Mouse (Mus musculus): ENCODE data around the gene Eif5a2.
"Not testable (repeated sequence)": the region's sequence is repeated elsewhere in the genome, so short reads cannot be mapped to it uniquely, and the experiment has no call there.

Eif5a2 gene

DNA sequence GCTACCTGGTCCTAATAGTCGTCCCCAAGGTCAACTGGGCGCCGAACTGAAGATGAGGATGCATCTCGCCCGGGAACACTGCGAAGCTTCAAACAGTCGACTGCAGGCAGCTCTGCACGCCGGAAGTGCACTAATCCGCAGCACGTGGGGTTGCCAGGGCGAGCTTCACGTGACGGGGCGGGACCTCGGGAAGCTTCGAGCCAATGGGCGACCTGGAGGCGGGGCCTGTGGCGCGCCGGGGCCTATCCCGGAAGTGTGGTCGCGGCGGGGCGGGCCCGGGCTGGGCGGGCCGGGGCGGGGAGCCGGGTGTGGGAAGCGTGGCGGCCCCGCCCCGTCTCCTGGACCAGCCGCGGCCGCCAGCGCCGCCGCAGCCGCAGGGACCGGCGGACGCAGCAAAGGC lies at the start of gene Eif5a2:
Gene Eif5a2 (plus strand): TSS at position 283 of the 400 bp plus-strand sequence.
- peak; percentile 90 for DNase-seq (ENCODE audit: low spot score)

DNA sequence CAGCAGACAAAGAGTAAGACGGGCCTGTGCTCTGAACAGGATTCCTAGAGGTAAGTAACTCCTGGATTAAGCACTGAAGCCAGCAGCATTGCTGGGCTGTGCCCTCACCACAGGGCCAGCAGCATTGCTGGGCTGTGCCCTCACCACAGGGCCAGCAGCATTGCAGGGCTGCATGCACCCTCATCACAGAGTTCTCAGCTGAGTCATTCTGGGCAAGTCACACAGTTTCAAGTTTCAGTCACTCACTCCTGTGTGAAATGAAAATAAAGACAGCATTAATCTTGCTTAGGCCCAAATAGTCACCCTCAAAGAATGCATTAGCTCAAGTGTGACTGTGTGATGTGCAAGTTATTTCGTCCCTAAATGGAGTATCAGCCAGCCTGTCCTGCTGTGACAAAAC lies 46.4 kb upstream of the Eif5a2 start:
- DNase-seq (ENCODE audit: low spot score), result no peak

DNA sequence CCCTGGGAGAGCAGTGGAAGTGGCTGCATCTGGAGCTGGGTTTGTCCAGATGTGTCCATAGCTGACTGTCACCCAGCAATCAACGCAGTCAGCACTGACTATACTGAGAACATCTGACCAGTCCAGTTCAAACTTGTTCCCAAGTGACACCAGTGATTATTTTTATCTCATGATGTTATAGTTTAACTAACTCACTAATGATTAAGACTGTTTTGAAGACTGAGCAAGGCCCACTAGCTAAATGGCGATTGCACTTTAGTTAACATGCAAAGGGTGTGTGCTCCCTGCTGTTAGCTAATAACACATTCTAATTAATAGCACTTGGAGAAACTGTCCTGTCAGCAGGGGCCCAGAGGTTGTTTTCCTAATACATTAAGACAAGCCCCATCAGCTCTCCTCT lies 44.1 kb upstream of the Eif5a2 start:
- no peak for DNase-seq (ENCODE audit: low spot score)

DNA sequence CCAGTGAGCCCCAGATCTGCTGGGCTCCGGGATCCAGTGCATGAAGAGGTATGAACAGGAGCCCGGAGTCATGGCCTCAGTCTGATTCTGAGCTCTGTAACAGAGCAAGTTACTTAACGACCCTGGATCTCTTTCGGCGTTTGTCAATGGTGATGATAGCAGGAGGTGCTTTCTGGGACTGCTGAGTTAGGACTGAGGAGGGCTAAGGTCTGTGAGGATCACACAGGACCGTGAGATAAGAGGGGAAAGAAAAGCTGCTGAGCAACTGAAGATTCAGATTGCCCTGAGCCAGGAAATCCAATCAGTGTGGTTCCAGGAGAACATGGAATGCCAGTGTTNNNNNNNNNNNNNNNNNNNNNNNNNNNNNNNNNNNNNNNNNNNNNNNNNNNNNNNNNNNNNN lies 40.7 kb upstream of the Eif5a2 start:
- no peak for DNase-seq (ENCODE audit: low spot score)

DNA sequence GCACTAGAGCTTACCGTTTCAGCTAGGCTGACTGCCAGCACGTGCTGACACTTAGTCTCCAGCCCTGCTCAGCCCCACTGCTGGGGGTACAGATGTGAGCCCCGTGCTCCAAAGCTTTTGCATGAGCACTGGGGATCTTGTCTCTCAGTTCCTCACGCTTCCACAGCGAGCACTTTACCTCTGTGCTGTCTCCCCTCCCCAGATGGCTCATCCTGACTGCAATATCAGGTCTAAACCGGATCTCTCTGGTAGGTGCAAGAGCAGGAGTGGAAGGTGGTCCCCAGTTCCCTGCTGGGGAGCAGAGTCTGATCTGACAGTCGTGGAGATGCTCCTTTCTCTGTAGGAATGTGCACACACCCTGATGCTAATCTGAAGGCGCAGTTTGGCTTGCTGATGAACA lies 37.8 kb upstream of the Eif5a2 start:
- DNase-seq (ENCODE audit: low spot score), result no peak

DNA sequence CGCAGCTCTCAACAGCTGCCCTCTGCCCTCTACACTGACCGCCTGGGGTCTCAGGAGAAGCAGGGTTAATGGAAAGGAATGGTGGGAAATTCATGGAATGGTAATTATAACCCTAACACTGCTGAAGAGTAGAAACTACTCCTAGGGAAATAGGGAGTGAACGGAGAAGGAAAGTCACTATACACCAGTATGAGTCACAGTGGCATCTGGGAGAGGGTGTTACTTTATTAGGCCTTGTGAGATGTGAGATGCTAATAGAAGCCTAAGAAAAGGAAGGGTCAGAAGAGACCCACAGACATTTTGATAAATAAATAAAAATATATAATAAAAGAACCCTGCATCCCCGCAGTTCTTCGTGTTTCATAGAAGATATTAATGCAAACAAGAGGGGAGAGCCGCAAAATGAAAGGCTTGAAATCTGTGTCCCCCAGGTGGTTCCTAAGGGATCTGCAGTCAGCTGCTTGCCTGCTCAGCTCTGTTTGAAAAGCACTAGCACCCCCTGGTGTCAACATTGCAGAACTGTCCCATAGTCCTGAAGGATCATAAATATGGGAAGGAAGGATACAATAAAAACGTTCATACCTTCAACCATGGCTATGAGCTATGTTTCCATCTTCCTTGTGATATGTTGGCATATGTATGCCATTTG lies 35.1 kb upstream of the Eif5a2 start:
- peak; percentile 71 for DNase-seq (ENCODE audit: low spot score)

DNA sequence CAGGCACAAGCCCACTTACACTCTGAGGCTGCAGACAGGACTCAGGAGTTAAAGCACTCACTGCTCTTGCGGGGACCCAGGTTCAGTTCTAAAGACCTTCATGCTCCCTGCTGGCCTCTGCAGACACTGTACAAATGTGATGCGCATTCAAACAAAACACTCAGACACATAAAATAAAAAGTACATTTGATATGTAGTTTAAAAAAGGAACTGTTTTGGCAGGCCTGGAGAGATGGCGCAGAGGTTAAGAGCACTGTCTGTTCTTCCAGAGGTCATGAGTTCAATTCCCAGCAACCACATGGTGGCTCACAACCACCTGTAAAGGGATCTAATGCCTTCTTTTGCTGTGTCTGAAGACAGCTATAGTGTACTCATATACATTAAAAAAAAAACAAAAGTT lies 32.9 kb upstream of the Eif5a2 start:
- DNase-seq (ENCODE audit: low spot score), result no peak

DNA sequence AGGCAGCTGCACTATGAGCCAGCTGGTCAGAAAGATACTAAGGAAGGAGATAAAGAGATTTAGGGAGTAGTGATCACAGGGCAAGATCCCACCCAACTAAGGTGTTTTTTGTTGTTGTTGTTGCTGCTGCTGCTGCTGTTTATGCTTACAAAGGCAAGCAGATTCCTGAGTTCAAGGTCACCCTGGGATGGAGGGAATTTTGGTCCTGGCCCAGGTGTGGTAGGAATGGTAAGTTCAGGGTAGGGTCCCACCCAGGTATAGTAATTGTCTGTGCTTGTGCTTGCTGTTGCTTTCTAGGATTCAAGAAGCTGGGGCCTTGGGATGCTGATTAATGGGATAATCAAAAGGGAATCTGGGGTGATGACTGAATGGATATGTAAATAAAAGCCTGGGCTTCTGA lies 32.1 kb upstream of the Eif5a2 start:
- no peak for DNase-seq (ENCODE audit: low spot score)

DNA sequence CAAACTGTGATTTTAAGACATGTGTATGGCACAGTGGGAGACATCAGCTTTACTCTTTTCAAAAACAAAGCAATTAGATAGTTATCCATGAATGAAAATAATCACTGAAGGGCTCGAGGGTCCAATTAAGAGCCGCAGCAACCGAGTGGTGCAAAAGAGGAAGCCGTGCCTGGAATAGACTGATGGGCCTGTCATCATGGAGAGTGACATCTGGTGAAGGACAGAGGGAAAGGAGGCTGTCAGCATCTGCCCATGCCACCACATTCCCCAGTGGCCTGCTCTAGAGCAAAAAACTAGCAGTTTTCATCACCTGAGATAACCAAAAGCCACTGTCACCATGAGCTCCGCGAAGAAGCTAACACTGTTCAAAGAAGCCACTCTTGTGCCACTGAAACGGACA lies 25.6 kb upstream of the Eif5a2 start:
- DNase-seq (ENCODE audit: low spot score), result no peak

DNA sequence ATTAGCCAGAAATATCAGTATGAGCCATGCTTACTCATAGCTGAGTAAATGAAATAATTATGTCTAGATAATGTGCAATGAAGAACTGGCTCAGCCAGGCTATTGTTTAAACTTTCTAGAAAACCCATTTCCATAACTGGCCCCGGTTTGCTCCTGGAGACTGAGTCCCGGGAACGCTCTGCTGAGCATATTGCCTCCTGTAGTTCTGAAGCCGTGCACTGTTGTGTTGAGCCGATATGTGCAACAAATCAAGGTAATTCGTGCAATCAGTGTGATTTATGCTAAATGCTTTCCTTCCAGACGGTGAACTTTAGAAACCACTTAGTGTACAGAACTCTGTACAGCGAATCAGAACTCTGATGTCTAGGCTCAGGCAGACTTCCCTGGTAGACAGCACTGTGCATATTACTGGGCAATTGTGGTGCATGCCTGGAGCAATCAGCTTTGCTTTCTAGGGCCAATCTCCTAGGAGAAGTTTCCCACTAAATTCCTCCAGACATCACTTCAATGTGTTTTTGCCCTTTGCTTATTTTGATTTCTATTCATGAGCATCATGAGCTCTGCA lies 19.8 kb upstream of the Eif5a2 start:
- no peak for DNase-seq (ENCODE audit: low spot score)

DNA sequence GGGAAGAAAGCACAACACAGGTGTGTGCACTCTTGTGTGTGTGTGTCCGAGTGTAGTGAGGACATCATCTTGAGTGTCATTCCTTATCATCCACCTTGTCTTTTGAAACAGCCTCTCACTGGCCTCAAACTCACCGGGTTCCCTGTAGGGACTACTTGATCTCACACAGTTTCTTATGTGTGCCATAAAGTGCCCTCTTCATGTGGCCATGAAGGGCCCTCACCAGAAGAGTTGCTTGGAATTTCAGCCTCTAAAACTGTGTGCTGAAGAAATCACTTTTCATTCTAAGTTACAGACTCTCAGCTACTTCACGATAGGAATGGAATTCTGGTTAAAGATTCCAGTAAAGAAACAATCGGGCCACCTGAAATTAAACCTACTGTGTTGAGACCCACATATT lies 14.1 kb upstream of the Eif5a2 start:
- DNase-seq (ENCODE audit: low spot score), result no peak

DNA sequence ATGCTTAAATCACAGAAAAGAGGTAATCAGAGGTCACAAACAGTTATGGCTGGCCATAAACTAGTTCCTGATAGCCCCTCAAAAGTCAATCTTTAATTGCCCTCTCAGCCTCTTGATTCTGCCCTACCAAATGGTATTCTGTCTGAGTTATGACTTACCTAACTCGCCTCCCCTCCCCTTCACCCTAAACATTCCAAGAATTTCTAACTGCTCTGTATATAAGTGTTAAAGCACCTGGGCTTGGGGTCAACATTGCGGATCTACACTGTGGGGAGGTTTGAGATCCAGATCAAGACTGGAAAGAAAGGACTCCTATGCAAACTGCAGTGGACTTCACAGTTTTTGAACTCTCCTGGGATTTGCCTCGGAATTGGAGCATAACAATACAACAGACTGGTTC lies 12.9 kb upstream of the Eif5a2 start:
- no peak for DNase-seq (ENCODE audit: low spot score)

DNA sequence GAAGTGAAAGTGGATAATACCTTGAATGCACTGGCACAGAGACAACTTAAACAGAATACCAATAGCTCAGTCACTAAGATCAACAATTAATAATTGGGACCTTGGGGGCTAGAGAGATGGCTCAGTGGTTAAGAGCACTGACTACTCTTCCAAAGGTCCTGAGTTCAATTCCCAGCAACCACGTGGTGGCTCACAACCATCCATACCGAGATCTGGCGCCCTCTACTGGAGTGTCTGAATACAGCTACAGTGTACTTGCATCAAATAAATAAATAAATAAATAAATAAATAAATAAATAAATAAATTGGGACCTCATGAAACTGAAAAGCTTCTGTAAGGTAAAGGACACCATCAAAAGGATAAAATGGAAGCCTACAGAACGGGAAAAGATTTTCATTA lies 8.2 kb upstream of the Eif5a2 start:
- DNase-seq (ENCODE audit: low spot score), result not testable (repeated sequence)

DNA sequence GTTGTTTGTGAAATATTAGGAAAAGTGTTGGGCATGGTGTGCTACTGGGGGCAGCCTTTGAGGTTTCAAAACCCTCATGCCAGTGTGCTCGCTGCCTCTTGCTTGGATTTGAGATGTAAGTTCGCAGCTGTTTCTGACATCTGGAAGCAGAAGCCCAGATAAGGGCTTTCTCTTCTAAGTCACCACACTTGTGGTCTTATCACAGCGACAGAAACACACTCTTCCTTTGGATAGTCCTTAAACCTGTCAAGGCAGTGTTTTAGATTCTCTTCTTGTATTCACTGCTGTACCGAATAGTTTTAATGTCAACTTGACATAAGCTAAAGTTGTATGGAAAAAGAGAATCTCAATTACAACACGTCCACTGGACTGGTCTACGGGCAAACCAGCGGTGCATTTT lies 5.7 kb upstream of the Eif5a2 start:
- DNase-seq (ENCODE audit: low spot score), result no peak

DNA sequence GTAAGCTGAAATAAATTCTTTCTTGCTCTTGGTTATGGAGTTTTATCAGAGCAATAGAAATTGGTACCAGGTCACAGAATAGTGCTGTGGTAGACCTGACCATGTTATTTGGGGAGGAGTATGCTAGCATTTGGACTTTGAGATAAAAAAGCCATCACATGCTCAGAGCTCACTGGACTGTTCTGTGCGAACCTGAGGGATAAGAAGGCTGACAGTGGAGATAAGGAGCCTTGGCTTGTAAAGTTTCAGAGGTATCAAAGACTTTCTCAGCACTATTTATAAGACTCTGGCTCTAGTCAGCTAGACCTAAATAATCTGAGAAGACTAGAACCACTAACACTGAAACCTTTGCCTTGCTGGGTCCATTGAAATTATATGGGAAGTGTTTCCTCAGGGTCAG lies 5.1 kb upstream of the Eif5a2 start:
- DNase-seq (ENCODE audit: low spot score), result no peak

DNA sequence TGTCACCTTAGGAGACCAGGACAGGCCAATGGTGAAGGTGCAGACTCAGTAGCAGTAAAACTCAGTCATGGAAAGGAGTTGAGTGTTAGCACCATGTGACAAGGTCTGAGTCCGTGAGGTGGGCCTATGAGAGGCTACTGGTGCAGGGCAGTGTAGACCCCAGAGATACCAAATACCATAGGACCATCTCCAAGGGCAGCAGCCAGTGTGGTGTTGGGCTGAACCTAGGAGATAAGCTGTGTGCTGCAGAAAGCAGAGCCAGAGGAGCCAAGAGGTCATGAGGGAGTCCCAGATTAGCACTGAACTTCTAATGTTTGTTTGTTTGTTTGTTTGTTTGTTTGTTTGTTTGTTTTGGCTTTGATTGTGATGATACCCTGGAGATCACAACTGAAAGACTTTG lies 4.6 kb upstream of the Eif5a2 start:
- DNase-seq (ENCODE audit: low spot score), result no peak

DNA sequence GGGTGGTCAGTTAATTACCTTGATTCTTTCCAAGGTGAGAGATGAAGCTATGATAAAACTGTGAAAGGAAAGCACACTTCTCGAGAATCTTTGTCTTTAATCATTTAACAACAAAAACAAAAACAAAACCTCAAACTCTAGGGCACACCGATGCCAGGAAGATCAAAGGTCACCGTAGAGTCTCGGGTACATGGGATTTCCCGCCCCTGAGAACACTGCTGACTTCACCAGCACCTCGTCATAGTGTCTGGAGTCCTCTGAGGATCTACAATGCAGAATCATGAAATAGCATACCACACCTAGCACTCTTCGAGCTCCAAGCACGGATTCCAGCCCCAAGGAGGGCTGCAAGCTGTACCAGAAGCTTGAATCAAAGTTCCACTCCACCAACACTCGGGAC lies 565 bp upstream of the Eif5a2 start:
- DNase-seq (ENCODE audit: low spot score), result no peak

DNA sequence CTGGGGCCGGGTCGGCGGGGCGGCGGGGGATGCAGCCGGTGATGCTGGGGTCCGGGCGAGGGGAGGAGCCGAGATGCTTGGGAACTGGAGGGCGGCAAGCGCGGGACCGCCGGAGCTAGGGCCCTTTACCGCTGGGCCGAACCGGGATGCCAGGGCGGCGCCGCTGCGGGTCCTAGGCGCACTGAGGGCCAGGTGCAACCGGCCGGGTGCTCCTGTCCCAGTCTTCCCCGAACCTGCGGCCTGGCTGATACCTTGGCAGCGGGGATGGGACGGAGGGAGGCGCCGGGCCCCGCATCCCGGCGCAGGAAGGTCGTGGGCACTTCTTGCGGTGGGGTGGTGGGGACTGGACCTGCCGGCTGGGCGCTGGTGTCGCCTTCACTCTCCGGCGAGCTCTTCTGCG lies 346 bp downstream of the Eif5a2 start:
- no peak for DNase-seq (ENCODE audit: low spot score)

DNA sequence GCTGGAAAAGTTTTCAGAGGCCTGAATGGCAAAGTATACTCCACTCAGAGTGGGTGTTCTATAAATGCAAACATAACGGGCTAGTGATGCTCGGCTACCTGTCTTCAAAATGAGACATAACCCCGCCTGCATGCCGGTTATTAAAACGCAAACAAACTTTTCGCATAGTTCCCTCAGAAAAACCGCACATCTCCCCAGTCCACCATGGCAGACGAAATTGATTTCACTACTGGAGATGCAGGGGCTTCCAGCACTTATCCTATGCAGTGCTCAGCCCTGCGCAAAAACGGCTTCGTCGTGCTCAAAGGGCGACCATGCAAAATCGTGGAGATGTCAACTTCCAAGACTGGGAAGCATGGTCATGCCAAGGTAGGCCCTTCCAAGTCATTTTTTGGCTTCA lies 772 bp downstream of the Eif5a2 start:
- no peak for DNase-seq (ENCODE audit: low spot score)

DNA sequence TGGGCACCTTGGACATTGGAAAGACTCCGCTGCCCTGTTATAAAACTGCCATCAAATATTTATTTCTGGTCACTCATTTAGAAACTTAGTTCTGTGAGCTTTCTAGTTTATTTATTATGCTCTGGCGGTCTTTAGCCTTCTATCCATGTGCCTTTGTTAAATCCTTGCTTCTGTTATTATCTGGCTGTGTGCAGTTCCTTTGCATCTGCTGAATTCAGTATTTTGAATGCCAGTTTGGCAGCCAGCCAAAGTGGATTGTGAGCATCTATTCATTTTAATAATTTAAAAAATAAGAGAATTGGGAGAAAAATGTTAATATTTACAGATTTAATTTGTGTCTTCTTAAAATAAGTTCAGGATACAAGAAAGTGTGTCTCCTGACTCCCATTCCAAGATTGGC lies 3.1 kb downstream of the Eif5a2 start:
- DNase-seq (ENCODE audit: low spot score), result no peak

DNA sequence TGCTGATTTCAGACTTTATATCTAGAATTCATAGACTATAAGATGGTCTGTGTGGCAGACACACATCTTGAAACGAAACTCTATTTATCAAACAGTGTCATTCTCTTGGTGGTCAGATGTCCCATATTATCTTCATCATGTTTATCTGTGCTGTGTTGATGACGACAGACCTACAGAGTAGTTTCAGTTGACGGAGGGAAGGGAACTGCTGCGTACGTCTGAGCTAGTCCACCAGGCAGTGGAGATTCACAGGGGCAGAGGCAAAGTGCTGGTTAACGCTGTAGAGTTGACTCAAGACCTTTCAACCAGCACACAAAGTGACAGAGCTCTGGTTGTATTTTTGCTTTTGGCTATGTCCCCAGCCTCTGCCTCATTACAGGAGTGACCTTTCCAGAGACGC lies 13.8 kb downstream of the Eif5a2 start:
- no peak for DNase-seq (ENCODE audit: low spot score)

DNA sequence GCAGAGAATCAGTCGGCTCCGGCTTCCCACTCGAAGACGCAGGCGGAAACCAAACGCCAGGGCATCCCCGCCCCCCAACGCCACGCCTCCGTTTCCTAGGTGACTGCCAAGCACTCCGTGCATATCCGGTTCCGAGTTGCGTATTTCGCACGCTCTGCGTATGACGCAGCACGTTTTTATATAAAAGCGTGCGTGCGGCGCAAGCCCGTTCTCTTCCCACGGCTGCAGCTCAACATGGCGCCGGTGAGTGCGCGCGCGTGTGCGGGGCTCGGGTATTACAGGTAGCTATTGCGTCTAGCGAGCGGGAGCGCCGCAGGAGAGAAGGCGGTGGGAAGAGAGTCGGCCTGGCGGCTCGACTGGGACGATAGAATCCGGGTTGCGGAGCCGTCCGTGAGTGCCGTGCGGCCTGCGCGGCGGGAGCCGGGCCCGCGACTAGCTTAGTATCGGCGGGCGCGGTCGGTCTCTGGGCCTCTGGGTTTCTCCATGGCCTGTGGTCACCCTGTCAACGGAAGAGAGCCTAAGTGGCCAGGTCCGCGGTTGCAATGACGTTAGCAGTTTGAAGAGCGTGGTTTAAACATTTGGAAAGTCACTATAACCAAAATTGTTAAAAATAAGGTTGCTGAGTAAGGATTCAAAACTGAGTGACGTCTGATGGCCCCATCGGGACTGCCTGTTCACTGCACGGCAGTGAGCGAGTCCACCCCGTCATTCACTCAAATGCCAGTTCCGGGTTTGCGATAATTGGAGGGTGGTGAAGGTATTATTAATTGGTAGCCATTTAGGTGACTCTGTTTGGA lies 24.4 kb downstream of the Eif5a2 start, which contains the start of gene Rpl22l1:
Gene Rpl22l1 (plus strand): TSS at position 136 of the 797 bp plus-strand sequence.
- DNase-seq (ENCODE audit: low spot score), result peak; percentile 99

DNA sequence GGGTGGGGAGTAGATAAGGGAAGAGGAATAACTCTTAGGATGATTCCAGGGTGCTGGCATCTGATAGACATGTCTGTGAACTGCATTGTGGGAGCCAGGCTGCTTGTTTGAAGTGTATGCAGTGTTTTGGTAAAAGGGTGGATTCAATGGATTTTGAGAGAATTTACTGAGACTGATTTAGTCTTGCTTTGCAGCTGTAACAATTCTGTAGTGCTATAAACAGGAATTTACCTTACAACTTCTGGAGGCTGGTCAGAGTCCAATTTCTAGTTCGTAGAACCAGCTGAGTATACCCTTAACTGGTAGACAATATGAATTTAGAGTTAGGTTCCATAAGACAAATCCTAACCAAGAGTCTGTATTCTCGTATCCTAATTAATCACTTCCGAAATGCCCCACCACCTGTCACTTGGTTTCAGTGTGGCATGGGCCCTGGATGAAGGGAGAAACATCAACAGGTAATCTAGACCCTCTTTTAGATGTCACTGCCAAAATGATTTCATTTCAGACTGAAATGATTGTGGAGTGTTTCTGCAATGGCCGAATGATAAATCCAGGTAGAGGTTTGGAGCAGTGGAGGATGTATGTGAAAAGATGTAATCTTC lies 27.1 kb downstream of the Eif5a2 start:
- no peak for DNase-seq (ENCODE audit: low spot score)

Measured in urinary bladder, postnatal 25 days (tissue).